Mouse (Mus musculus) MN1 (cell line): ENCODE data around the gene Gm5538.

Source experiments
- DNase-seq: peaks from one replicate; pipeline ENCODE4 v3.0.0-alpha.2; 2016; ENCODE audit warnings: low spot score

Gene Gm5538

DNA sequence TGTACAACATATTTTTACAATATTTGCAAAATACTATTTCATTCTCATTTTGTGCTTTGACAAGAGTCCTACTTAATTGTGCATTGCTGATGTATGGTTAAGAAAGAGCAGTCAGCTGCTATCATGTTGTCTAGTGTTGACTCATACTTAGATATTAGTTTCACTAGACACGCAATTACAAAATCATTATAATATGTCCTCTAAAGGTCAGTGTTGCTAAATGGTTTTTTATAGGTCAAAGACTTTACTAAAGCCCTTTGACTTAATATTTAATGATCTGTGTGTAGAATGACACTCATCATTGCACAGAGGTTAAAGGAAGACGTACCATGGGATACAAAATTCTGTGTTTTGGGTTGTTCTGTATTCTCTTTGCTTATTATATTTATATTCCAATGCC, at the start of gene Gm5538:
Gene Gm5538 (plus strand): TSS at position 301 of the 400 bp plus-strand sequence.
- DNase-seq: no peak

DNA sequence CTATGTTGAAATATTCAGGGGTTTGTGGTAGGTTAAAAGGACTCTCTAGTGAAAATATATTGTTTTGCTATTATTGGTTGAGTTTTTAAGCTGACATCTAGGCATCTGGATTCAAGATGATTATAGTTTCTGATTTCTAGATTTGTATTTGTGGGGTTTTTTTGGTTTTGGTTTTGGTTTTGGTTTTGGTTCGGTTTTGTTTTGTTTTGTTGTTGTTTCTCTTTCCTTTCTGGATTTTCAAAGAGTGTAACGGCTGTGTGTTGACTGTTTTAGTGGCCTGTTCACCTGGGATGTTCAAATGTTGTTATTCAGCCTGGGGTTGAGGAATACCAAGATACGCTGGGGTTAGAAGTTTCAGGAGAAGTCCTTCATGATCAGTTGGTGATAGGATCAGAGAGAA, 32.2 kb upstream of the Gm5538 start:
- no peak for DNase-seq

DNA sequence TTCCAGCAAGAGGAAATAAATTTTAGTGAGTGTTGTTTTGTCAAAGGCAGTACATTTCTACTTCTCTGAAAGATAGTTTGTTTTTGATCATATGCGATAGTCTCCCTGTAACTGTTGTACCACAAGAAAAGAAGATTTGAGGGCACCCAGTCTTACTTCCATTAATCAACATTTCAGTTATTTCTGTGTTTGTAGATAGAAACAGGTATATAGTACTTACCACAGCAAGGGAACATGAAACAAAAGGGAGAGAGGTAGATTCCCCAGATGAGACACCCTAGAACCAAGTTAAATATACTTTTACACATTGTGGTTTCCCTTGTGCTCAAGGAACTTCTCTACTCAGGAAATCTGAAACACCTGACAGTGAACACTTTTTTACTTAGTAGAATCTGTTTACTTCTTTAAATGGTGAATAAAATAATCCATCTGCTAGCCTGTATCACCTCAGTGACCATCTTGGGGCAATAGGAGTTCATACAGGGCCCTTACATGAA, 26.9 kb upstream of the Gm5538 start:
- no peak for DNase-seq

DNA sequence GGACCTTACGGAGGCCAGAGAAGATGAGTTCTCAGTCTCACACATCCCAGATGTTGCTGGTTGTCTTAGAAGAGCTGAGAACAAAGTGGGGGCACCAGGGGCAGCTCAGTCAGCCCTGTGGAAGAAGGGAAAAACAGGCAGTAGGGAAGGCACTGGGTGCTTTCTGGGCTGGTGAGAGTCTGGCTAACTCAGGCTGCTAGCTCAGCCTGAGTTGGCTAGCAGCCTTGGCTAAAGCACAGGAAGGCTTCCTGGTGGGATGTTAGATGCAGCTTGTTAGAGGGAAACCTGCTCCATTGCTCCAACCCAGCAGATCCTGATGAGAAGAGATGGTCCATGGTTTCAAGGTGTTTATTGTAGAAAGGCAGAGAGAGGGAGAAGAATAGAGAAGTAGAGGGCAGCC, 10.3 kb downstream of the Gm5538 start:
- DNase-seq: no peak

DNA sequence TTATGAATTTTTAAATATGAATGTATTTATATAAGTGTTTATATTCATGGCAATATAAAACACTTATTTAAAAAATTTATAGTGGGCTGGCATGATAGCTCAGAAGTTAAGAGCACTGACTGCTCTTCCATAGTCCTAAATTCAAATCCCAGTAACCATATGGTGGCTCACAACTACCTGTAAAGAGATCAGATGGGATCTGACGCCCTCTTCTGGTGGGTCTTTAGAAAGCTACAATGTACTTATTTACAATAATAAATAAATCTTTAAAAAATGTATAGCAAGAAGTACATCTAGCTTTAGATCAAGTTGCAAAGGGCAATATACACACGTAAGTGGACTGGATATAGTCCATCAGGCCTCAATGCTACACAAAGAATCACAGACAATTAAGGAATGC, 14.6 kb downstream of the Gm5538 start:
- DNase-seq: no peak
